Mouse (Mus musculus): Measurements from ENCODE around the gene Hoxc6. TPM values are rescaled to one million over a fixed set of nuclear protein-coding genes. Genes with fewer than 3 reads are reported as not detected.

Hoxc6 gene
- polyA plus RNA-seq, 1 experiment from 2014 or later: 2.5 TPM

DNA sequence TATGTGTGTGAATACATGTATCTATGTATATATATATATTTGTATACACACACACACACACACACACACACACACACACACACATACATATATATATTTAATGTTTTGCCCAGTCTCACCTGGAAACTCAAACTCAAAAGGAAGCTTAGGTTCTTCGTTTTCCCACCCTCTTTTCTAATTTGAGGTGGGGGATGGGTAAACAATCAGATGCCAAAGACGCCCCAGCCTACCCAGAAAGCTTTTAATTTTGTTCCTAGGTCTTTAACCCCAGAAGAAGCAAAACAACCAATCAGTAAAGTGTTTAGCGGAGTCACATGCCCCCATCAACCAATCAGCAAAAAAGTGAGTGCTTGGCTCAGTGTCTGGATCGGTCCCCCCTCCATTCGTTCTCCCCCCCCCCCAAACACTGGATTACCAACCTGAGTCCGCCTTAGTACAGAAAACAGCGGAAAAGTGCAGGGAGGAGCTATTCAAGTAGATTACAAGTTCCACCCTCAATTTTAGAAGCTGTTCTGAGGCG lies 22.9 kb downstream of the Hoxc6 start:
- Histone ChIP-seq H3K4me1 (peaks cover 24% of the 10 kb centered on the region), H3K9ac (no peak overlapping the region), H3K36me3 (no peaks in the 10 kb centered on the region), H3K4me2 (replicated peaks) (no peak overlapping the region), H3K9me3 (no peaks in the 10 kb centered on the region), H3K4me3 (no peak overlapping the region), H3K27me3 (peaks cover 100% of the 10 kb centered on the region), H3K27ac (no peak overlapping the region)
- 6% methylated on average over 8 of the region's 8 CpGs for WGBS
- ATAC-seq (ENCODE audit: low FRiP score, low read depth): no peak

GRCm38 (mm10) chr15:103021544-103021943 lies 23.5 kb downstream of the Hoxc6 start:
- H3K36me3 ChIP-seq: no peaks in the 10 kb centered on the region
- H3K9ac ChIP-seq: no peak overlapping the region
- H3K4me2 ChIP-seq (replicated peaks): no peak overlapping the region
- H3K27me3 ChIP-seq: peaks cover 100% of the 10 kb centered on the region
- no peak for ATAC-seq (ENCODE audit: low FRiP score, low read depth)
- H3K4me3 ChIP-seq: no peak overlapping the region
- H3K4me1 ChIP-seq: peaks cover 22% of the 10 kb centered on the region
- no peak overlapping the region for H3K27ac ChIP-seq
- H3K9me3 ChIP-seq: no peaks in the 10 kb centered on the region
- 21% methylated on average over 8 of the region's 8 CpGs for WGBS

GRCm38 (mm10) chr15:103024131-103024530 lies 26.1 kb downstream of the Hoxc6 start:
- Histone ChIP-seq H3K4me2 (replicated peaks) (no peak overlapping the region), H3K4me3 (no peak overlapping the region), H3K27me3 (peaks cover 100% of the 10 kb centered on the region), H3K9ac (no peak overlapping the region), H3K4me1 (0 out of 2 replicates have a peak, but pooled peaks cover 4% of the 10 kb centered on the region), H3K9me3 (no peaks in the 10 kb centered on the region), H3K36me3 (no peaks in the 10 kb centered on the region), H3K27ac (no peak overlapping the region)
- WGBS: 5% methylated on average over 2 of the region's 2 CpGs
- ATAC-seq (ENCODE audit: low FRiP score, low read depth): no peak

DNA sequence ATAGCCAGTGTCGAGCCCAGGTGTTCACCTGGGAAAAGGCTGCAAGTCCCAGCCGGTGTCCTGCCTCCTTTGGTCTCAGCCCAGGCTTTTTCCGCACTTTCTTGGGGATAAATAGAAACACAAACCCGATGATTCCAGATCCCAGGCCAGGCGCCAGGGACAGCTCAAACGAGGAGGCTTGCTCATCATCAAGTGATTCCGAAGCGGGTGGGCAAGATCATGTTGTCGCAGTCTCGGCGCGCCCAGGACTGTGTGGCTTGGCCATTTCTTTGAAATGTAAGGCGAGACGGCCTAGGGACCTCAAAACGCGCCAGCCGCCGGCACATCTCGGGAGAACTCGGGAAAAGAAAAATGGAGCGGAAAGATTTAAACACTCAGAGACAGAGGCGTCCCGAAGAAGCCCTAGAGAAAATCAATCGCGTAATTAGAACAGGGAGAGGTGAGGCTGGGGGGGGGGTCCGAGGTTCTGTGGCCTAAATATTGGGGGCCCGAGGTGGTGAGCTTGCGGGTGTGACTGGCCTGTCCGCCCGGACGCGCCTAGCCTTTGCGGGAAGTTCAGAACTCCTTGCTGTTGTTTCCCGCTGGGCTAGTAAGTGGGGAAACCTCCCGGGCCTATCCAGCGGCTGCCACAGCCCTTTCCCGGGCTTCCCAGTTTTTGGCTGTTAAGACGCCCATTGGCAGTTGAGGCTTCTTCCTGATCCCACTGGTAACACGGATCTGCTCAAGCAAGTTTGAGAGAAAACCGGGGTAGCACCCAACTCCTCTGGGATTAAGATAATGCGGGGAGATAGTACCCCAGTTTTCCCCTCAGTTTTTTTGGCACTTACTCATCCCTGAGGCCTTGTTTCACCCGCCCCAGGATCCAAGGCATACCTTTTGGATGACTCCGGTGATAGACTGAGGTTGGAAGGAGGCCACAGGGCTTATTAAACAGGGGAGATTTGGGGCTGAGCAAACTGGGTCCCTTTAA lies 29.5 kb downstream of the Hoxc6 start:
- WGBS: 4% methylated on average over 43 of the region's 43 CpGs
- Histone ChIP-seq H3K4me3 (peak overlapping the region; percentile 8; the same call in 1 of the 2 replicates), H3K36me3 (no peaks in the 10 kb centered on the region), H3K9ac (no peak overlapping the region), H3K4me2 (replicated peaks) (0 out of 2 replicates have a peak overlapping the region, but pooled peaks have one; percentile 11), H3K27me3 (peaks cover 98% of the 10 kb centered on the region), H3K27ac (no peak overlapping the region), H3K9me3 (no peaks in the 10 kb centered on the region), H3K4me1 (peaks cover 7% of the 10 kb centered on the region; the same call in 1 of the 2 replicates)
- no peak for ATAC-seq (ENCODE audit: low FRiP score, low read depth)

DNA sequence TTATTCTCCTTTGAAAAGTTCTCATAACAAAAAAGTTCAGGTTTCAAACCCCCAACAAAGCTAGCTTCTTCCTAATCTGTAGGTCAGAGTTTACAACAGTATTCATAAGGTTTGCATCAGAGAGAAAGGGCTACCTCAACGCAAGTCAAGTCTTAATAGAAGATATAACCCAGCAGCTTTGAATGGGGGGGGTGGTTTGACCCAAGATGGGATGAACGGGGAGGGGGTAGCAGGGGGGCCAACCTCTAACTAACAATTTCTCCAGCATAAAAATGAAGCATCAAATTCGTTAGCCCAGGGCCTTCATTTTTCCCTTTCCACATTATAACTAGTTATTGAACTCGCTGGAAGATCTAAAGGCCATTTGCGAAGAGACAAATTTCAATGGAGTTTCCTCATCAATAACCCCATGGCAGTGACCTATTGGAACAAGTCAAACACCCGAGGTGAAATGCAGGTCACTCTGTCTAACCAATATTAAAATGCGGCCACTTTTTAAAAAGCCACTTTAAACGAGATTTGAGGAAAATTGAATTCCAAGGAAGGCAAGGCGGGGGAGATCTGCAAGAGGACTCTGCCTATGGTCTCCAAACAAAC lies 31.0 kb downstream of the Hoxc6 start:
- H3K4me2 ChIP-seq (replicated peaks): no peak overlapping the region
- WGBS: 30% methylated on average over 9 of the region's 9 CpGs
- no peak for ATAC-seq (ENCODE audit: low FRiP score, low read depth)

DNA sequence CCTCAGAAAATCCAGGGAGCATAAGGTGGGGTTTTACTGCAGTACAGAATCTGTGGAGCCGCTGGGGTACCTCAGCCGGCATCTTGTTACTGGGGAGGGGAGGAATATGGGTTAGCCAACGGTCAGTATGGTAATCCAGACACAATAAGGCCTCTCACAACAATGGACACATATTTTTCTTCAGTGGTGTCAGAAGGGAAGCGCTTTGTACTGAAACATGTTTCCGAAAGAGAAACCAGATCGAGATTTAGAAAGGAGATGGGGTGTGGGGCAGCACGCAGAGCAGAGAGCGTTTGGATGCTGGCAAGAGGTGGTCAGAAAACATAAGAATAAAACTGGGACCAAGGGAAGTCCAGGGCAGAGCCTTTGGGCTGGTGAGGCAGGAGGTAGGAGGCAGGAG lies 32.1 kb downstream of the Hoxc6 start:
- H3K9ac ChIP-seq: no peak overlapping the region
- peaks cover 22% of the 10 kb centered on the region for H3K4me1 ChIP-seq
- H3K36me3 ChIP-seq: no peaks in the 10 kb centered on the region
- H3K4me3 ChIP-seq: no peak overlapping the region
- H3K27ac ChIP-seq: no peak overlapping the region
- peaks cover 97% of the 10 kb centered on the region for H3K27me3 ChIP-seq
- 20% methylated on average over 8 of the region's 8 CpGs for WGBS
- no peak for ATAC-seq (ENCODE audit: low FRiP score, low read depth)
- no peaks in the 10 kb centered on the region for H3K9me3 ChIP-seq
- no peak overlapping the region for H3K4me2 ChIP-seq (replicated peaks)

More for the DNA sequence above, 31.0 kb downstream of the Hoxc6 start:
- Histone ChIP-seq H3K4me3 (no peak overlapping the region), H3K9ac (no peak overlapping the region), H3K9me3 (no peaks in the 10 kb centered on the region), H3K4me1 (peaks cover 12% of the 10 kb centered on the region), H3K27ac (no peak overlapping the region), H3K36me3 (no peaks in the 10 kb centered on the region), H3K27me3 (peaks cover 97% of the 10 kb centered on the region)

- Histone ChIP-seq H3K36me3 (no peaks in the 10 kb centered on the region), H3K4me2 (replicated peaks) (no peak overlapping the region), H3K4me1 (peaks cover 26% of the 10 kb centered on the region), H3K9ac (no peak overlapping the region), H3K27me3 (peaks cover 97% of the 10 kb centered on the region), H3K4me3 (no peak overlapping the region), H3K27ac (no peak overlapping the region), H3K9me3 (no peaks in the 10 kb centered on the region)
- no peak for ATAC-seq (ENCODE audit: low FRiP score, low read depth)
- 0% methylated on average over 2 of the region's 3 CpGs for WGBS
Measured at GRCm38 (mm10) chr15:103032167-103032566, 34.1 kb downstream of the Hoxc6 start.

GRCm38 (mm10) chr15:103032646-103033575 lies 34.9 kb downstream of the Hoxc6 start:
- H3K4me2 ChIP-seq (replicated peaks): peak overlapping the region; percentile 11; the same call in 1 of the 2 replicates
- H3K27ac ChIP-seq: no peak overlapping the region
- ATAC-seq (ENCODE audit: low FRiP score, low read depth): no peak
- no peaks in the 10 kb centered on the region for H3K36me3 ChIP-seq
- 1% methylated on average over 26 of the region's 26 CpGs for WGBS
- peaks cover 97% of the 10 kb centered on the region for H3K27me3 ChIP-seq
- no peak overlapping the region for H3K9ac ChIP-seq
- no peak overlapping the region for H3K4me3 ChIP-seq
- no peaks in the 10 kb centered on the region for H3K9me3 ChIP-seq
- H3K4me1 ChIP-seq: peaks cover 23% of the 10 kb centered on the region

DNA sequence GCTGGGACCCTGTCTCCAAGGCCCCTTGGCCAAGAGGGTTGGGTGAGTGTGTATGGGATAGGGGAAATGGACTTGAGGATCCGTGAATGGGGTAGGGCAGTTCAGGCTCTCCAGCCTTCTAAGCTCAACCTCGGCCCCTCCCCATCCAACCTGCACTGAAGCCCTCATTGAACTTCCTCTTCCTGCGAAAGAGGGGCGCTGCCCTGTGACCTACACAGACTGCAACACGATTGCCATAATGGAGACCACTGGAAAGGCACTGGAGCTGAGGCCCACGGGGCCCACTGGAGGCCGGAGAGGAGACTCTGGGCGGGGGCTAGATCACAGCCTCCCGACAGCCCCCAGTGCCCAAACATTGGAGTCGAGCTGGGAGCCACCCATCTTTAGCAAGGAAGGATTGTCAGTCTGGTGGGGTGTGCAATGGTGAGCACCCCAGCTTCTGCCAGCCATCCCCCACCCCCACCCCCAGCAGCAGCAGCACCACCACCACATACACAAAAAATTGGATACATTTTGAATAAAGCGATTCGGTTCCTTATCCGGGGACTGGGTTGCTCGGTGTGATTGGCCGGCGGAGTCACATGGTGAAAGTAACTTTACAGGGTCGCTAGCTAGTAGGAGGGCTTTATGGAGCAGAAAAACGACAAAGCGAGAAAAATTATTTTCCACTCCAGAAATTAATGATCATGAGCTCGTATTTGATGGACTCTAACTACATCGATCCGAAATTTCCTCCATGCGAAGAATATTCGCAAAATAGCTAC lies 36.2 kb downstream of the Hoxc6 start:
- Histone ChIP-seq H3K27ac (no peak overlapping the region), H3K4me2 (replicated peaks) (peak overlapping the region; percentile 61), H3K4me3 (peak overlapping the region; percentile 39), H3K4me1 (peaks cover 23% of the 10 kb centered on the region), H3K9ac (peak overlapping the region; percentile 35; the same call in 1 of the 2 replicates), H3K27me3 (peaks cover 97% of the 10 kb centered on the region), H3K9me3 (no peaks in the 10 kb centered on the region), H3K36me3 (no peaks in the 10 kb centered on the region)
- WGBS: 3% methylated on average over 24 of the region's 24 CpGs
- no peak; the same call in 1 of the 2 replicates for ATAC-seq (ENCODE audit: low FRiP score, low read depth)

GRCm38 (mm10) chr15:103034807-103035547 lies 36.9 kb downstream of the Hoxc6 start:
- H3K27ac ChIP-seq: no peak overlapping the region
- ATAC-seq (ENCODE audit: low FRiP score, low read depth): peak; percentile 55; the same call in 1 of the 2 replicates
- H3K9me3 ChIP-seq: no peaks in the 10 kb centered on the region
- H3K4me1 ChIP-seq: peaks cover 23% of the 10 kb centered on the region
- peak overlapping the region; percentile 39 for H3K4me3 ChIP-seq
- 2% methylated on average over 34 of the region's 34 CpGs for WGBS
- H3K4me2 ChIP-seq (replicated peaks): peak overlapping the region; percentile 61
- H3K27me3 ChIP-seq: peaks cover 99% of the 10 kb centered on the region
- H3K36me3 ChIP-seq: no peaks in the 10 kb centered on the region
- peak overlapping the region; percentile 35; the same call in 1 of the 2 replicates for H3K9ac ChIP-seq
